Mouse (Mus musculus) intestine, embryonic 16.5 days (tissue): ENCODE data around the gene Micu1. TPM values are rescaled to one million over a fixed set of nuclear protein-coding genes. Genes with fewer than 3 reads are reported as not detected.

Experiments used
- ATAC-seq: fragments of 200-750 bp; cut with Nextera tagmentation; 2 replicates; pipeline ENCODE4 v1.8.0; 2017; ENCODE audit warnings: moderate TSS enrichment, moderate library complexity
- H3K27ac ChIP-seq: fragments of 300-500 bp; sonication (generic); 2 replicates; pipeline ENCODE4 v1.5.1; 2014; ENCODE audit warnings: mild to moderate bottlenecking, low read length
- H3K27me3 ChIP-seq: fragments of 300-500 bp; sonication (generic); replicated peaks from 2 replicates; pipeline ENCODE4 v1.6.1; 2014; ENCODE audit warnings: low read length, control low read depth, mixed read lengths; ENCODE audit not compliant: control insufficient read depth, insufficient read depth
- H3K36me3 ChIP-seq: fragments of 300-500 bp; sonication (generic); 2 replicates; pipeline ENCODE4 v1.6.1; 2014; ENCODE audit warnings: low read length, control low read depth; ENCODE audit not compliant: control insufficient read depth, insufficient read depth
- H3K4me1 ChIP-seq: fragments of 300-500 bp; sonication (generic); 2 replicates; pipeline ENCODE4 v1.6.1; 2014; ENCODE audit warnings: low read length, control low read depth, mixed read lengths; ENCODE audit not compliant: control insufficient read depth, insufficient read depth
- H3K4me2 ChIP-seq: fragments of 300-500 bp; sonication (generic); 2 replicates; pipeline ENCODE4 v1.6.1; 2014; ENCODE audit warnings: low read depth, low read length, control low read depth
- H3K4me3 ChIP-seq: fragments of 300-500 bp; sonication (generic); 2 replicates; pipeline ENCODE4 v1.5.1; 2014; ENCODE audit warnings: mild to moderate bottlenecking, low read length
- H3K9ac ChIP-seq: fragments of 300-500 bp; sonication (generic); 2 replicates; pipeline ENCODE4 v1.6.1; 2014; ENCODE audit warnings: low read depth, low read length
- H3K9me3 ChIP-seq: fragments of 300-500 bp; sonication (generic); 2 replicates; pipeline ENCODE4 v1.6.1; 2016; ENCODE audit warnings: low read length, control low read depth; ENCODE audit not compliant: control insufficient read depth
- WGBS: fragments of 180-500 bp; shearing (Covaris S2); extraction: QIAGEN DNeasy Blood & Tissue Kit; methylation state at CpG from one replicate; pipeline ENCODE4 v1.1.7; 2014; 5-methylcytosine and 5-hydroxymethylcytosine counted together
- polyA plus RNA-seq: library from polyadenylated mRNA; unstranded; fragments of >200 nt; fragmentation: Nextera tagmentation; extraction: Ambion mirVana; gene quantifications from 2 replicates; pipeline ENCODE4 v1.2.1, GENCODE M21; 2015

The Micu1 gene
- polyA plus RNA-seq, 1 experiment from 2014 or later: 82.1 TPM

DNA sequence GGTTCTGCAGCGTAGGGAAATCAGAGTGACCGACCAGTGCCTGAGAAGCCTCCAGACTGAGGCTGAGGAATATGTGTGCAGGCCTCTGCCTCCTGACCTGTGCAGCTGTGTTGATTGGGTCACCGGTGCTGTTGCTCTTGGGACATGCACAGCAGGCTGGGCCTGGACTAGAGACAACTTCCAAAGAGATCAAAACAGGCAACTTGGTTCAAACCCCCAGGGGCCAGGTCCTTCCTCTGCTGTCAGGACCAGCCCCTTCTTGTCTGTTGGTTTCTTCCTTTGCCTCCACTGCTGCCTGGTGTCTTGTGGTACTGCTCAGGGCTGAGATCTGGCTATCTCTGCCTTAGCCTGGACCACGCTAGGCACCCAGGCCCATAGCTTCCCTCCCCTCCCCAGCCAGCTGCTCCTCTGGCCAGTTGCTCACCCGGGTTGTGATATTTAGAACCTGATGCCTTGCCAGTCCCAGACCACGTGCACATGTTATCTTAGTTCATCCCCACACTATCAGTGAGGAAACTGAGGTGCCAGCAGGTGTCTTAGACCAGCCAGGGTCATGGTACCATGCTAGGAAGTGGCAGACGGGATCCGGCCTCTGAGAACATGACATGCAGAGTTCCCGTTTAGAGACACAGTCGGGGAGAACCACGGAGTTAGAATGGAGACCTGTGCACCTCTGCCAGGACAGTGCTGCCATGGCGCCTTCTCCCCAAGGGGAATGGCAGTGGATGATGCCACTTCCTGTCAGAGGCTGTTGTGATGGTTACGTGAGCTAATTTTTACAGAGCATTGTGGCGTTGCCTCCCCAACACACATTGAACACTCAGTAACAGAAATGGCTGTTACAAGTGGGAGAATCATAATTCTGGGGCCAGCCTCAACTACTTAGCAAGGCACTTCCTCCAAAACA is 183.2 kb downstream of the Micu1 start:
- H3K9me3 ChIP-seq: no peaks in the 10 kb centered on the region
- 0 out of 2 replicates have a peak, but pooled peaks cover under 1% of the 10 kb centered on the region for H3K36me3 ChIP-seq
- no peak overlapping the region for H3K27ac ChIP-seq
- H3K27me3 ChIP-seq: no peaks in the 10 kb centered on the region
- no peak overlapping the region for H3K4me2 ChIP-seq
- H3K9ac ChIP-seq: no peak overlapping the region
- WGBS: 89% methylated on average over 14 of the region's 14 CpGs
- peaks cover 13% of the 10 kb centered on the region for H3K4me1 ChIP-seq
- H3K4me3 ChIP-seq: no peak overlapping the region
- no peak for ATAC-seq

DNA sequence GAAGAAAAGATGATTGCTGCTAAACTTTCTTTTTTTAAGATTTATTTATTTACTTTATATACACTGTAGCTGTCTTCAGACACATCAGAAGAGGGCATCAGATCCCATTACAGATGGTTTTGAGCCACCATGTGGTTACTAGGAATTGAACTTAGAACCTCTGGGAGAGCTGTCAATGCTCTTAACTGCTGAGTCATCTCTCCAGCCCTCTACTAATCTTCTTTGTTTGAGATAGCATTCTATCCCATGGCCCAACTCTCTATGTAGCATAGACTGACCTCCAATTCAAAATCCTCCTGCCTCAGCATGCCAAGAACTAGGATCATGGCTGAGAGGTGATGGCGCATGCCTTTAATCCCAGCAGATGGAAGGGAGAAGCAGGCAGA is 183.8 kb downstream of the Micu1 start:
- peaks cover 5% of the 10 kb centered on the region; the same call in 1 of the 2 replicates for H3K36me3 ChIP-seq
- WGBS: 100% methylated on average over 1 of the region's 1 CpGs
- peaks cover 7% of the 10 kb centered on the region for H3K4me1 ChIP-seq
- no peak overlapping the region for H3K27ac ChIP-seq
- ATAC-seq: no peak
- no peak overlapping the region for H3K4me3 ChIP-seq
- H3K4me2 ChIP-seq: no peak overlapping the region
- H3K9me3 ChIP-seq: no peaks in the 10 kb centered on the region
- no peaks in the 10 kb centered on the region for H3K27me3 ChIP-seq
- H3K9ac ChIP-seq: no peak overlapping the region

DNA sequence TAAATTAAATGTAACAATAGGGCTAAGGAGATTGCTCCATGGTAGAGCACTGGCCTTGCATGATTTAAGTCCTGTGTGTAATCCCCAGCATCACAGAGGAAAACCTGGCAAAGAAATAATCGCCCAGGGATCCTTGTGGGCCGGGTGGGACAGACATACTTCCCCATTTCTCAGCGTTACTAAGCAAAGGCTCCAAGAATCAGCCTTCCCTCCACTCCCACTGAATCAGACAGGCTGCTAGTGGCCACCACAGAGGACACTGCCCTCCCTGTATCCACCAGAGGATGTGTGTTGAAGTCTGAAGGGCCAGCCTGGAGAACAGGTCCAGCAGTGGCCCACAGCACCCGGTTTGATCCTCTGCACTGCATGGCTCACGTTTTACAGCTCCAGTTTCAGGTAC is 185.2 kb downstream of the Micu1 start:
- no peak overlapping the region for H3K4me3 ChIP-seq
- no peak overlapping the region for H3K4me2 ChIP-seq
- H3K4me1 ChIP-seq: no peaks in the 10 kb centered on the region
- H3K9ac ChIP-seq: no peak overlapping the region
- no peaks in the 10 kb centered on the region for H3K9me3 ChIP-seq
- no peaks in the 10 kb centered on the region for H3K27me3 ChIP-seq
- H3K36me3 ChIP-seq: peaks cover 10% of the 10 kb centered on the region
- ATAC-seq: no peak
- 82% methylated on average over 5 of the region's 5 CpGs for WGBS
- no peak overlapping the region for H3K27ac ChIP-seq

DNA sequence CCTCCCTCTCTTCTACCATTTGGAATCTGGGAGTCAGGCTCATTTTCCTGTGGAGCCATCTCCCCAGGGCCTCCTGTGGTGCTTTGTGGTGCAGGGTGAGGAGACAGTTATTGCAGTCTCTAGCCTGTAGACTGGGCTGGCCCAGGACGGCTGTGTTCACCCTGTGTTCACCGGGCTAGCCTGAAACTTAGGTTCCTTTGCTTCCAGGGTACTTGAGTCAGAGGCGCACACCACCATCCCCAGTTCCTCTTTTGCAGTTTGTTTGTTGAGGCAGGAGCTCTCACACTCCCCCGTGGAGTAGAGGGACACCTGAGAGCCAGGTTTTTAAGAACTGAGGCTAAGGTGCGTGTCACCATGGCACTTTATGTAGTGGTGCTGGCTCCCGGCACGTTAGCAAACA is 187.1 kb downstream of the Micu1 start:
- H3K4me1 ChIP-seq: no peaks in the 10 kb centered on the region
- 88% methylated on average over 7 of the region's 7 CpGs for WGBS
- H3K9me3 ChIP-seq: no peaks in the 10 kb centered on the region

DNA sequence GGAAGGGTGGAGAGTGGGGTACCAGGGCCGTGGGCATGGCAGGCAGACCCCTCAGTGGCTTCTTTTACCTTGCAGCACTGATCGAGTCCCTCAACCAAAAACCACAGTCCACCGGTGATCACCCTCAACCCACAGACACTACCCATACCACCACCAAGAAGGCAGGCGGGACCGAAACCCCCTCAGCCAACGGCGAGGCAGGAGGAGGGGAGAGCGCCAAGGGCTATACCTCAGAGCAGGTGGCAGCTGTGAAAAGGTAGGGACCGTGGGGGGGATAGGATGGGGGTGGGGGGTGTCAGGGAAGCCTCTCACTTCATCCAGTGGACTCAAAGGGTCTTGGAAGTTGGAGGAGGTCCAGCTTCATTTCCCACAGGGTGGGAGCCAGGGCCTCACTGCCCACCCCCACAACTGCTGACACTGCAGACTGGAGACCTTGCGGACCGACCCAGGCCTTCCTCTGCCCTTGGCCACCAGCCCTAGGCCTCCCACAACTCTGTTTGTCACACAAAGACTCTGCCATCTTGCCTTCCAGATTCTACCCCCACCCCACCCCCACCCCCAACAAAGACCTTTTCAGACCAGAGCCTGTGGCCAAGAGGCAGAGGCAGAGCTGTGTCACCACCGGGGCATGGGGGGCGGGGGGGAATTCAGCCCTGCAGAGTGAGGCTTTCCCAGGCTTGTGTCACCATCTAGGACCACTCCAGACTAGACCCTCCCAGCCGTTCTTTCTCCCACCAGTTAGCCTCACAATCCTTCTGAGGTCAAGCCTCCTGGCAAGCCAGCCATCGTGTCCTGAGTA is 187.9 kb downstream of the Micu1 start:
- Histone ChIP-seq H3K9me3 (no peaks in the 10 kb centered on the region), H3K36me3 (peaks cover 10% of the 10 kb centered on the region), H3K27me3 (no peaks in the 10 kb centered on the region), H3K4me2 (no peak overlapping the region), H3K27ac (no peak overlapping the region), H3K4me1 (no peaks in the 10 kb centered on the region), H3K4me3 (no peak overlapping the region), H3K9ac (no peak overlapping the region)
- WGBS: 86% methylated on average over 15 of the region's 15 CpGs
- no peak for ATAC-seq

More for the DNA sequence above, 187.1 kb downstream of the Micu1 start:
- Histone ChIP-seq H3K27me3 (no peaks in the 10 kb centered on the region), H3K36me3 (peaks cover 10% of the 10 kb centered on the region), H3K4me2 (no peak overlapping the region), H3K4me3 (no peak overlapping the region), H3K9ac (no peak overlapping the region), H3K27ac (no peak overlapping the region)
- no peak for ATAC-seq

DNA sequence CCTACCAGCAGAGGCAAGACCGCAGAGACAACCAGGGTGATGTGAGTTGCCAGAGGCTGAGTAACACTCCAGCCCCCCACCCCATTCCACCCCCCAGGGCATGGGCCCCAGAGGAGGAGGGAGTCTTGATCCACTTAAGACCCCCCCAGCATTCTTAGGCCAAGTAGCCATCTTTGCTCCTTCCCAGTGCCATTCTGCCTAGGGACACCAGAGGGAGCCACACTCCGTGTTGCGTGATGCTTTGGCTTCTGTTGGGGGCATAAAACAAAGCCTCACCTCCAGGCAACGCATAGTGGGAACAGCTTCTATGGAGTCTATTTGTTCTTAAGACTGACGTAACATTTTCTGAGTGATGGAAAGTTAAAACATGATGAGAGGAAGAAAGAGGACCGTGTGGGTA is 190.7 kb downstream of the Micu1 start:
- no peak overlapping the region for H3K4me3 ChIP-seq
- H3K4me2 ChIP-seq: no peak overlapping the region
- 38% methylated on average over 6 of the region's 6 CpGs for WGBS
- no peak overlapping the region for H3K27ac ChIP-seq
- no peak overlapping the region for H3K9ac ChIP-seq
- H3K4me1 ChIP-seq: 0 out of 2 replicates have a peak, but pooled peaks cover 7% of the 10 kb centered on the region
- ATAC-seq: no peak
- H3K27me3 ChIP-seq: no peaks in the 10 kb centered on the region
- H3K9me3 ChIP-seq: no peaks in the 10 kb centered on the region
- H3K36me3 ChIP-seq: peaks cover 19% of the 10 kb centered on the region

DNA sequence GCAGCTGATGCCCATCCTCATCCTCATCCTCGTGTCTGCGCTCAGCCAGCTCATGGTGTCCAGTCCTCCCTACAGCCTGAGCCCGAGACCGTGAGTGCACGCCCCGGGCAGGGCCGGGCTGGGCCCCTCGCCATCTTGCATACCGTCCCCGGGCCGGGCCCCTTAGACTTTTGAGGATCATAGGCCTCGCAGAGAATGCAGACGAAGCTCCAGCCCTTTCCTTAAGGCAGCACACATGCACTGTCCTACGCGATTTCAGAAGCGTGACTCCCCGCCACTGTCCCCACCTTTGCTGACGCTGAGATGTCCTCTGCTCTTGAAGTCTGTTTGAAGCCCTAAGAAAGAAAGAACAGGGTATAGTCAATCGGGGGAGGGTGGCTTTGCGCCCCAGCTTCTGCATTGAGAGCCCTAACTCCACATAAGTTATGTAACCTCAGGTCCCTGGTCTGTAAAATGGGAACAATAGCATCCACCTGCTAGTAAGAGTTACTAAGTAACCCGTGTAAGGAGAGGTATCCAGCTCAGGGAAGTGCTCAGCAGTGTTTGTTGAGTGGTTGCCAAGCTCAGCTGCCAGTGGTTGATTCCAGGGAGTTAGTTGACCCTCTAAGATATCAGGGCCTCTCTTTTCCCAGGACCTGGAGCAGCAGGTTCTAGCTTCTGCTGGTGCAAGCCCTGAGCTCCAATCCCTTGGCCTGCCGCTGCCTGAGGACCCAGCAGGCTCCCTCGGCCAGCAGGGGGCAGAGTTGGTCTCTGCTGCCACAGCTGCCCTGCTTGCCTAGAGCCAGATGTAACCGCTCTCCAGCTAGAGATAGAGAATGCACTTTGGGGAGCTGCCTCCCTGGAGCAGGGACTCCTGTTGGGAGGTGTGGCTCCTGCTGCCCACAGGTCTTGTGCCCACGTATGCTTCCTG is 192.2 kb downstream of the Micu1 start:
- no peak overlapping the region for H3K4me2 ChIP-seq
- 80% methylated on average over 25 of the region's 25 CpGs for WGBS
- no peak overlapping the region for H3K9ac ChIP-seq
- H3K36me3 ChIP-seq: peaks cover 19% of the 10 kb centered on the region
- no peaks in the 10 kb centered on the region for H3K9me3 ChIP-seq
- peaks cover 21% of the 10 kb centered on the region for H3K4me1 ChIP-seq
- no peaks in the 10 kb centered on the region for H3K27me3 ChIP-seq
- 0 out of 2 replicates have a peak, but pooled peaks have one; percentile 6 for ATAC-seq
- H3K4me3 ChIP-seq: no peak overlapping the region
- no peak overlapping the region for H3K27ac ChIP-seq

DNA sequence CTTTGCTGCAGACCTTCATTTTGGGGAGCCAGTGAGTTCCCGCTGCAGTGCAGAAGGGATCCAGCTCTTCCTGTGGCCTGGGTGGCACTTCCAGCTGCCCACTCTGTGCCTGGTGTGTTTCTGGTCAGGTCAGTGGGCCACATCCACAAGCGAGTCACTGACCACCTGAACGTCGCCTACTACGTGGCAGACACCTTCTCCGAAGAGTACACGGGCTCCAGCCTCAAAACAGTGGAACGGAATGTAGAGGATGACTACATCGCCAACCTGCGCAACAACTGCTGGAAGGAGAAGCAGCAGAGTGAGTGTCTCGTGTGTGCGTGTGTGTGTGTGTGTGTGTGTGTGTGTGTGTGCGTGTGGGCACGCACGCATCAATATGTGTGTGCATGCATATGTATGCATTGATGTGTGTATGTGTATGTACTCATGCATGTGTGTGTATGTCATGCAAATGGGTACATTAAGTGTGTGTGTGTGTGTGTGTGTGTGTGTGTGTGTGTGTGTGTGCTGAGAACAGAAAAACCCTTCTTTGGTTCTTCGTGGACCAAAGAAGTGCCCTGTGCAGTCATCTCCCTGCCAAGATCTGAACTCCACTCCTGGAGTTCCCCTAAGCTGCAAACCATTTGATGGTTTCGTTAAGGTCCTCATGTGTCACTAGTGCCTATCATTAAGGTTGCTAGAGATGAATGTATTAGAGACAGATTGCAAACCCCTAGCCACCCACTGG is 193.3 kb downstream of the Micu1 start:
- Histone ChIP-seq H3K36me3 (peaks cover 17% of the 10 kb centered on the region), H3K9ac (no peak overlapping the region), H3K9me3 (no peaks in the 10 kb centered on the region), H3K4me3 (no peak overlapping the region), H3K4me2 (no peak overlapping the region), H3K27ac (no peak overlapping the region), H3K4me1 (peaks cover 32% of the 10 kb centered on the region), H3K27me3 (no peaks in the 10 kb centered on the region)
- WGBS: 93% methylated on average over 17 of the region's 17 CpGs
- ATAC-seq: no peak
